ENCODE assay signal across 8 mouse cellular contexts in genomic region chr2:13572101-13572553, GRCm38 (mm10). TPM values are rescaled to one million over a fixed set of nuclear protein-coding genes. Genes with fewer than 3 reads are reported as not detected.
A peak's percentile ranks its signal among the peaks of the same experiment; 100 is the strongest.
DNase-seq lines count a peak whose midpoint lies in the region; ATAC-seq and TF ChIP-seq lines count a peak whose summit lies in the region.

No protein-coding gene starts in this region.

- WGBS in lung, embryonic 16.5 days: 47% methylated on average over 4 of the region's 4 CpGs
- 41% methylated on average over 4 of the region's 4 CpGs for WGBS in lung, adult 2 months
- 37% methylated on average over 4 of the region's 4 CpGs for WGBS in embryonic facial prominence, embryonic 15.5 days
- WGBS in intestine, postnatal 0 days: 47% methylated on average over 4 of the region's 4 CpGs
- WGBS in thymus, adult 2 months: 94% methylated on average over 4 of the region's 4 CpGs

- no peak for ATAC-seq in lung, embryonic 16.5 days (ENCODE audit: low read depth)
- no peak for ATAC-seq in embryonic facial prominence, embryonic 15.5 days (ENCODE audit: insufficient number of reproducible peaks, low FRiP score, low TSS enrichment, low read depth)
- no peak for ATAC-seq in intestine, postnatal 0 days

- no peaks in the 10 kb centered on the region for H3K9me3 ChIP-seq in lung, embryonic 16.5 days (ENCODE audit: control insufficient read depth, low read length)
- H3K9me3 ChIP-seq in embryonic facial prominence, embryonic 15.5 days (replicated peaks): no peaks in the 10 kb centered on the region
- H3K9me3 ChIP-seq in intestine, postnatal 0 days (ENCODE audit: control insufficient read depth): no peaks in the 10 kb centered on the region

- no peak for DNase-seq in lung, adult 2 months
- peak; percentile 38 for DNase-seq in retina, embryonic 14.5 days (ENCODE audit: low spot score)
- DNase-seq in spleen, adult 12 weeks (ENCODE audit: low spot score): no peak
- DNase-seq in urinary bladder, adult 2 months (ENCODE audit: low spot score): no peak
- no peak for DNase-seq in thymus, adult 2 months

- H3K4me2 ChIP-seq in lung, embryonic 16.5 days (ENCODE audit: low read depth, low read length): peak overlapping the region; percentile 75; the same call in 1 of the 2 replicates
- H3K4me2 ChIP-seq in embryonic facial prominence, embryonic 15.5 days (replicated peaks): peak overlapping the region; percentile 51; the same call in 1 of the 2 replicates
- peak overlapping the region; percentile 3; the same call in 1 of the 2 replicates for H3K4me2 ChIP-seq in intestine, postnatal 0 days (replicated peaks; ENCODE audit: low read depth)

- no peak for TF ChIP-seq POLR2A in lung, adult 2 months (IDR thresholded peaks at IDR 0.05; ENCODE audit: borderline replicate concordance, extremely low read depth, low read depth, low read length)
- no peak for TF ChIP-seq POLR2A in thymus, adult 2 months (IDR thresholded peaks at IDR 0.05; ENCODE audit: control insufficient read depth, extremely low read depth, insufficient read depth, low read length, poor library complexity)

- H3K27ac ChIP-seq in lung, embryonic 16.5 days (ENCODE audit: low read length): peak overlapping the region; percentile 99
- peak overlapping the region; percentile 95 for H3K27ac ChIP-seq in embryonic facial prominence, embryonic 15.5 days (replicated peaks)
- no peak overlapping the region; the same call in 1 of the 2 replicates for H3K27ac ChIP-seq in intestine, postnatal 0 days (ENCODE audit: low read depth, low read length)
- no peak overlapping the region for H3K27ac ChIP-seq in thymus, adult 2 months (ENCODE audit: control insufficient read depth, insufficient read depth, low read length)

- TF ChIP-seq CTCF in lung, adult 2 months (IDR thresholded peaks at IDR 0.05; ENCODE audit: insufficient read depth, low read length): no peak
- no peak for TF ChIP-seq CTCF in intestine, postnatal 0 days (IDR thresholded peaks at IDR 0.05; ENCODE audit: low read depth)
- TF ChIP-seq CTCF in thymus, adult 2 months (IDR thresholded peaks at IDR 0.05; ENCODE audit: borderline replicate concordance, control insufficient read depth, extremely low read depth, insufficient read depth, low read length, poor library complexity): no peak

- H3K27me3 ChIP-seq in lung, embryonic 16.5 days (ENCODE audit: control insufficient read depth, insufficient read depth, low read depth, low read length): no peaks in the 10 kb centered on the region
- no peaks in the 10 kb centered on the region for H3K27me3 ChIP-seq in embryonic facial prominence, embryonic 15.5 days
- peaks cover 16% of the 10 kb centered on the region; the same call in 1 of the 2 replicates for H3K27me3 ChIP-seq in intestine, postnatal 0 days (replicated peaks; ENCODE audit: control insufficient read depth, insufficient read depth, low read length)
- H3K27me3 ChIP-seq in thymus, adult 2 months (ENCODE audit: control insufficient read depth, insufficient read depth, low read length): no peaks in the 10 kb centered on the region

- H3K9ac ChIP-seq in lung, embryonic 16.5 days (ENCODE audit: low read length): no peak overlapping the region
- no peak overlapping the region for H3K9ac ChIP-seq in embryonic facial prominence, embryonic 15.5 days
- no peak overlapping the region for H3K9ac ChIP-seq in intestine, postnatal 0 days (ENCODE audit: low read depth, low read length)

- H3K36me3 ChIP-seq in lung, embryonic 16.5 days (ENCODE audit: control insufficient read depth, insufficient read depth, low read length): peaks cover 4% of the 10 kb centered on the region; the same call in 1 of the 2 replicates
- no peaks in the 10 kb centered on the region for H3K36me3 ChIP-seq in embryonic facial prominence, embryonic 15.5 days
- H3K36me3 ChIP-seq in intestine, postnatal 0 days (ENCODE audit: control insufficient read depth, insufficient read depth): no peaks in the 10 kb centered on the region
- no peaks in the 10 kb centered on the region; the same call in 1 of the 2 replicates for H3K36me3 ChIP-seq in thymus, adult 2 months (ENCODE audit: control insufficient read depth, insufficient read depth, low read length)

- peaks cover 10% of the 10 kb centered on the region for H3K4me1 ChIP-seq in lung, embryonic 16.5 days (replicated peaks; ENCODE audit: control insufficient read depth, insufficient read depth, low read length)
- peaks cover 8% of the 10 kb centered on the region for H3K4me1 ChIP-seq in lung, adult 2 months (ENCODE audit: control insufficient read depth, insufficient read depth, low read length)
- H3K4me1 ChIP-seq in embryonic facial prominence, embryonic 15.5 days: peaks cover 19% of the 10 kb centered on the region
- H3K4me1 ChIP-seq in intestine, postnatal 0 days (replicated peaks; ENCODE audit: control insufficient read depth, insufficient read depth, low read length): 0 out of 2 replicates have a peak, but pooled peaks cover 3% of the 10 kb centered on the region
- H3K4me1 ChIP-seq in thymus, adult 2 months (replicated peaks; ENCODE audit: control insufficient read depth, insufficient read depth, low read length): peaks cover 4% of the 10 kb centered on the region

- H3K4me3 ChIP-seq in lung, embryonic 16.5 days (ENCODE audit: low read length): no peak overlapping the region
- H3K4me3 ChIP-seq in lung, adult 2 months (replicated peaks; ENCODE audit: extremely low read depth, low read depth, low read length): no peak overlapping the region
- H3K4me3 ChIP-seq in embryonic facial prominence, embryonic 15.5 days (replicated peaks): no peak overlapping the region; the same call in 1 of the 2 replicates
- H3K4me3 ChIP-seq in intestine, postnatal 0 days (ENCODE audit: low read depth, low read length): no peak overlapping the region
- no peak overlapping the region for H3K4me3 ChIP-seq in thymus, adult 2 months (ENCODE audit: control insufficient read depth, insufficient read depth, low read length)

RNA-seq across cellular contexts. Expression of gene Vim, which starts 1.6 kb away (rescaled TPM):
- 922 and 967 TPM in 2 replicates for polyA plus RNA-seq in lung, embryonic 16.5 days (2015; fragmentation: Nextera tagmentation; extraction: Ambion mirVana)
- polyA plus RNA-seq in lung, adult 2 months (2012; rRNA removed): 1,792 and 2,353 TPM in 2 replicates
- polyA plus RNA-seq in embryonic facial prominence, embryonic 15.5 days (2015; fragmentation: Nextera tagmentation; extraction: Ambion mirVana): 1,081 and 1,117 TPM in 2 replicates
- polyA plus RNA-seq in intestine, postnatal 0 days (2015; fragmentation: Nextera tagmentation; extraction: Ambion mirVana): 272 and 299 TPM in 2 replicates
- polyA plus RNA-seq in urinary bladder, adult 2 months (2012; rRNA removed): 971 and 1,095 TPM in 2 replicates
- polyA plus RNA-seq in thymus, adult 2 months (2012; rRNA removed): 826 and 901 TPM in 2 replicates

RNA-seq across cellular contexts. Expression of gene Trdmt1, which starts 27.7 kb away (rescaled TPM):
- polyA plus RNA-seq in lung, embryonic 16.5 days (2015; fragmentation: Nextera tagmentation; extraction: Ambion mirVana): 14.8 and 16.5 TPM in 2 replicates
- polyA plus RNA-seq in lung, adult 2 months (2012; rRNA removed): 2.2 and 4.2 TPM in 2 replicates
- polyA plus RNA-seq in embryonic facial prominence, embryonic 15.5 days (2015; fragmentation: Nextera tagmentation; extraction: Ambion mirVana): 7.7 and 9.3 TPM in 2 replicates
- 6.3 and 6.8 TPM in 2 replicates for polyA plus RNA-seq in intestine, postnatal 0 days (2015; fragmentation: Nextera tagmentation; extraction: Ambion mirVana)
- 9.8 and 10.0 TPM in 2 replicates for polyA plus RNA-seq in urinary bladder, adult 2 months (2012; rRNA removed)
- 2.8 and 3.0 TPM in 2 replicates for polyA plus RNA-seq in thymus, adult 2 months (2012; rRNA removed)

Comparison
In these comparisons a context has a peak if more than half of its experiments do, and no peak if none do; other contexts are left out.
1. H3K27ac ChIP-seq: peak in lung, embryonic 16.5 days (single experiment) and embryonic facial prominence, embryonic 15.5 days (single experiment); none in intestine, postnatal 0 days (single experiment) and thymus, adult 2 months (single experiment).
2. H3K4me2 ChIP-seq: peak in every context shown above with its lines; median percentile 75 in lung, embryonic 16.5 days; 51 in embryonic facial prominence, embryonic 15.5 days; 3 in intestine, postnatal 0 days.